Mouse (Mus musculus): ENCODE results near the gene Spag9. TPM values are rescaled to one million over a fixed set of nuclear protein-coding genes. Genes with fewer than 3 reads are reported as not detected.

The Spag9 gene
- total and polyA plus RNA-seq, 2 experiments from 2014 or later: 80.7 to 131 TPM

GRCm38 (mm10) chr11:94045016-94045415 lies 49.1 kb downstream of the Spag9 start:
- ATAC-seq (ENCODE audit: low FRiP score) (no peak), DNase-seq (ENCODE audit: low spot score) (peak; percentile 63)
- H3K27ac ChIP-seq (ENCODE audit: low read depth, low read length): peak overlapping the region; percentile 43
- H3K4me2 ChIP-seq (ENCODE audit: low read depth, low read length, poor library complexity, severe bottlenecking): peak overlapping the region; percentile 60
- peak overlapping the region; percentile 65 for H3K4me3 ChIP-seq (ENCODE audit: low read depth, low read length)
- H3K4me1 ChIP-seq (ENCODE audit: insufficient read depth, low read length): peaks cover 10% of the 10 kb centered on the region
- H3K9ac ChIP-seq (replicated peaks; ENCODE audit: low read length, poor library complexity, severe bottlenecking): peak overlapping the region; percentile 70
- WGBS: 4% methylated on average over 4 of the region's 4 CpGs
- H3K9me3 ChIP-seq (ENCODE audit: low read length): no peaks in the 10 kb centered on the region
- no peaks in the 10 kb centered on the region for H3K27me3 ChIP-seq (ENCODE audit: insufficient read depth, low read length)
- peaks cover 7% of the 10 kb centered on the region; the same call in 1 of the 2 replicates for H3K36me3 ChIP-seq (ENCODE audit: insufficient read depth, low read length)
- no peak for TF ChIP-seq CTCF (IDR thresholded peaks at IDR 0.05)

- Histone ChIP-seq H3K27ac (ENCODE audit: low read depth, low read length) (no peak overlapping the region), H3K9ac (replicated peaks; ENCODE audit: low read length, poor library complexity, severe bottlenecking) (no peak overlapping the region), H3K4me3 (ENCODE audit: low read depth, low read length) (peak overlapping the region; percentile 65), H3K36me3 (ENCODE audit: insufficient read depth, low read length) (peaks cover 10% of the 10 kb centered on the region; the same call in 1 of the 2 replicates), H3K4me1 (ENCODE audit: insufficient read depth, low read length) (peaks cover 10% of the 10 kb centered on the region), H3K9me3 (ENCODE audit: low read length) (no peaks in the 10 kb centered on the region), H3K4me2 (ENCODE audit: low read depth, low read length, poor library complexity, severe bottlenecking) (peak overlapping the region; percentile 60), H3K27me3 (ENCODE audit: insufficient read depth, low read length) (no peaks in the 10 kb centered on the region)
- ATAC-seq (ENCODE audit: low FRiP score) (no peak), DNase-seq (ENCODE audit: low spot score) (no peak)
- 14% methylated on average over 2 of the region's 2 CpGs for WGBS
- no peak for TF ChIP-seq CTCF (IDR thresholded peaks at IDR 0.05)
These were observed 51.4 kb downstream of the Spag9 start for GRCm38 (mm10) chr11:94047288-94047687.

- WGBS: 57% methylated on average over 3 of the region's 3 CpGs
- H3K36me3 ChIP-seq (ENCODE audit: insufficient read depth, low read length): peaks cover 7% of the 10 kb centered on the region; the same call in 1 of the 2 replicates
- DNase-seq (ENCODE audit: low spot score): peak; percentile 42
- H3K27ac ChIP-seq (ENCODE audit: low read depth, low read length): peak overlapping the region; percentile 77
- H3K27me3 ChIP-seq (ENCODE audit: insufficient read depth, low read length): no peaks in the 10 kb centered on the region
- ATAC-seq (ENCODE audit: low FRiP score): peak; percentile 72; the same call in 1 of the 2 replicates
- no peak for TF ChIP-seq CTCF (IDR thresholded peaks at IDR 0.05)
- H3K4me3 ChIP-seq (ENCODE audit: low read depth, low read length): no peak overlapping the region
- H3K9ac ChIP-seq (replicated peaks; ENCODE audit: low read length, poor library complexity, severe bottlenecking): no peak overlapping the region
- no peaks in the 10 kb centered on the region for H3K9me3 ChIP-seq (ENCODE audit: low read length)
- H3K4me1 ChIP-seq (ENCODE audit: insufficient read depth, low read length): 0 out of 2 replicates have a peak, but pooled peaks cover 3% of the 10 kb centered on the region
- H3K4me2 ChIP-seq (ENCODE audit: low read depth, low read length, poor library complexity, severe bottlenecking): no peak overlapping the region
These were observed 58.3 kb downstream of the Spag9 start for GRCm38 (mm10) chr11:94054176-94054575.

- TF ChIP-seq CTCF (IDR thresholded peaks at IDR 0.05): no peak
These were observed 59.0 kb downstream of the Spag9 start for GRCm38 (mm10) chr11:94054901-94055300.

GRCm38 (mm10) chr11:94063941-94064340 lies 68.0 kb downstream of the Spag9 start:
- DNase-seq (ENCODE audit: low spot score): no peak
- Histone ChIP-seq H3K9ac (replicated peaks; ENCODE audit: low read length, poor library complexity, severe bottlenecking) (no peak overlapping the region), H3K9me3 (ENCODE audit: low read length) (no peaks in the 10 kb centered on the region), H3K4me2 (ENCODE audit: low read depth, low read length, poor library complexity, severe bottlenecking) (no peak overlapping the region), H3K36me3 (ENCODE audit: insufficient read depth, low read length) (peaks cover 7% of the 10 kb centered on the region; the same call in 1 of the 2 replicates), H3K27ac (ENCODE audit: low read depth, low read length) (no peak overlapping the region), H3K27me3 (ENCODE audit: insufficient read depth, low read length) (no peaks in the 10 kb centered on the region), H3K4me3 (ENCODE audit: low read depth, low read length) (no peak overlapping the region), H3K4me1 (ENCODE audit: insufficient read depth, low read length) (no peaks in the 10 kb centered on the region)
- TF ChIP-seq CTCF (IDR thresholded peaks at IDR 0.05): no peak
- 89% methylated on average over 5 of the region's 5 CpGs for WGBS
- no peak for ATAC-seq (ENCODE audit: low FRiP score)

More at GRCm38 (mm10) chr11:94054901-94055300, 59.0 kb downstream of the Spag9 start:
- 48% methylated on average over 3 of the region's 3 CpGs for WGBS
- 0 out of 2 replicates have a peak, but pooled peaks cover 3% of the 10 kb centered on the region for H3K4me1 ChIP-seq (ENCODE audit: insufficient read depth, low read length)
- ATAC-seq (ENCODE audit: low FRiP score) (peak; percentile 82; the same call in 1 of the 2 replicates), DNase-seq (ENCODE audit: low spot score) (peak; percentile 83)
- H3K4me3 ChIP-seq (ENCODE audit: low read depth, low read length): no peak overlapping the region
- no peaks in the 10 kb centered on the region for H3K27me3 ChIP-seq (ENCODE audit: insufficient read depth, low read length)
- H3K27ac ChIP-seq (ENCODE audit: low read depth, low read length): peak overlapping the region; percentile 77
- no peaks in the 10 kb centered on the region for H3K9me3 ChIP-seq (ENCODE audit: low read length)
- H3K9ac ChIP-seq (replicated peaks; ENCODE audit: low read length, poor library complexity, severe bottlenecking): no peak overlapping the region
- H3K36me3 ChIP-seq (ENCODE audit: insufficient read depth, low read length): 0 out of 2 replicates have a peak, but pooled peaks cover 3% of the 10 kb centered on the region
- no peak overlapping the region for H3K4me2 ChIP-seq (ENCODE audit: low read depth, low read length, poor library complexity, severe bottlenecking)

- H3K4me2 ChIP-seq (ENCODE audit: low read depth, low read length, poor library complexity, severe bottlenecking): no peak overlapping the region
- no peak overlapping the region for H3K27ac ChIP-seq (ENCODE audit: low read depth, low read length)
- no peak overlapping the region for H3K9ac ChIP-seq (replicated peaks; ENCODE audit: low read length, poor library complexity, severe bottlenecking)
- DNase-seq (ENCODE audit: low spot score): no peak
- 71% methylated on average over 2 of the region's 2 CpGs for WGBS
- TF ChIP-seq CTCF (IDR thresholded peaks at IDR 0.05): no peak
- no peaks in the 10 kb centered on the region for H3K4me1 ChIP-seq (ENCODE audit: insufficient read depth, low read length)
- H3K27me3 ChIP-seq (ENCODE audit: insufficient read depth, low read length): no peaks in the 10 kb centered on the region
- no peaks in the 10 kb centered on the region for H3K9me3 ChIP-seq (ENCODE audit: low read length)
- no peak overlapping the region for H3K4me3 ChIP-seq (ENCODE audit: low read depth, low read length)
- ATAC-seq (ENCODE audit: low FRiP score): no peak
- peaks cover 23% of the 10 kb centered on the region for H3K36me3 ChIP-seq (ENCODE audit: insufficient read depth, low read length)
These were observed 74.6 kb downstream of the Spag9 start for GRCm38 (mm10) chr11:94070455-94070854.
